Mouse (Mus musculus) embryonic facial prominence, embryonic 10.5 days (tissue): Measurements from ENCODE around the gene Crtc1. TPM values are rescaled to one million over a fixed set of nuclear protein-coding genes. Genes with fewer than 3 reads are reported as not detected.

Source experiments
- DNase-seq: peaks from one replicate; pipeline ENCODE4 v3.0.0-alpha.2; 2017; ENCODE audit warnings: low spot score
- H3K27ac ChIP-seq: fragments of 300-500 bp; sonication (generic); replicated peaks from 2 replicates; pipeline ENCODE4 v1.5.1; 2016; ENCODE audit warnings: mild to moderate bottlenecking
- H3K27me3 ChIP-seq: fragments of 300-500 bp; sonication (generic); replicated peaks from 2 replicates; pipeline ENCODE4 v1.6.1; 2016; ENCODE audit warnings: low read depth, mild to moderate bottlenecking; ENCODE audit not compliant: poor library complexity, severe bottlenecking
- H3K36me3 ChIP-seq: fragments of 300-500 bp; sonication (generic); replicated peaks from 2 replicates; pipeline ENCODE4 v1.6.1; 2016; ENCODE audit warnings: mild to moderate bottlenecking, moderate library complexity
- H3K4me1 ChIP-seq: fragments of 300-500 bp; sonication (generic); 2 replicates; pipeline ENCODE4 v1.6.1; 2016
- H3K4me3 ChIP-seq: fragments of 300-500 bp; sonication (generic); 2 replicates; pipeline ENCODE4 v1.5.1; 2016; ENCODE audit warnings: mild to moderate bottlenecking, moderate library complexity
- H3K9me3 ChIP-seq: fragments of 300-500 bp; sonication (generic); 2 replicates; pipeline ENCODE4 v1.6.1; 2016; ENCODE audit warnings: mild to moderate bottlenecking
- WGBS: fragments of 180-500 bp; shearing (Covaris S2); methylation state at CpG from one replicate; pipeline ENCODE4 v1.1.7; 2016; 5-methylcytosine and 5-hydroxymethylcytosine counted together
- polyA plus RNA-seq: library from polyadenylated mRNA; unstranded; fragments of >200 nt; fragmentation: Nextera tagmentation; extraction: Ambion mirVana; gene quantifications from 2 replicates; pipeline ENCODE4 v1.2.1, GENCODE M21; 2016

The Crtc1 gene
- polyA plus RNA-seq, 1 experiment from 2014 or later: 20.6 TPM

GRCm38 (mm10) chr8:70460199-70460598 lies 20.8 kb upstream of the Crtc1 start:
- Histone ChIP-seq H3K9me3 (no peaks in the 10 kb centered on the region), H3K36me3 (peaks cover 16% of the 10 kb centered on the region), H3K4me3 (no peak overlapping the region), H3K4me1 (peaks cover 24% of the 10 kb centered on the region), H3K27me3 (no peaks in the 10 kb centered on the region), H3K27ac (no peak overlapping the region)
- DNase-seq: no peak
- WGBS: 94% methylated on average over 5 of the region's 5 CpGs

- no peak overlapping the region for H3K4me3 ChIP-seq
- 87% methylated on average over 2 of the region's 2 CpGs for whole genome bisulfite sequencing
Measured at GRCm38 (mm10) chr8:70459636-70460035, 20.3 kb upstream of the Crtc1 start.

GRCm38 (mm10) chr8:70458462-70458861 lies 19.1 kb upstream of the Crtc1 start:
- DNase-seq: no peak
- Histone ChIP-seq H3K4me1 (peaks cover 16% of the 10 kb centered on the region), H3K4me3 (no peak overlapping the region), H3K27me3 (peaks cover 9% of the 10 kb centered on the region), H3K9me3 (no peaks in the 10 kb centered on the region), H3K36me3 (peaks cover 13% of the 10 kb centered on the region), H3K27ac (no peak overlapping the region)
- 86% methylated on average over 3 of the region's 3 CpGs for WGBS

More at GRCm38 (mm10) chr8:70459636-70460035, 20.3 kb upstream of the Crtc1 start:
- Histone ChIP-seq H3K27me3 (no peaks in the 10 kb centered on the region), H3K4me1 (peaks cover 24% of the 10 kb centered on the region), H3K36me3 (peaks cover 16% of the 10 kb centered on the region), H3K9me3 (no peaks in the 10 kb centered on the region), H3K27ac (no peak overlapping the region)
- no peak for DNase-seq

- H3K27ac ChIP-seq: no peak overlapping the region
- no peaks in the 10 kb centered on the region for H3K9me3 ChIP-seq
- peaks cover 17% of the 10 kb centered on the region for H3K36me3 ChIP-seq
- 87% methylated on average over 6 of the region's 6 CpGs for WGBS
- peaks cover 15% of the 10 kb centered on the region for H3K27me3 ChIP-seq
- peaks cover 18% of the 10 kb centered on the region for H3K4me1 ChIP-seq
- H3K4me3 ChIP-seq: no peak overlapping the region
- no peak for DNase-seq
Measured at GRCm38 (mm10) chr8:70457882-70458281, 18.5 kb upstream of the Crtc1 start.

- no peaks in the 10 kb centered on the region for H3K9me3 ChIP-seq
- H3K4me1 ChIP-seq: peaks cover 24% of the 10 kb centered on the region
- peaks cover 24% of the 10 kb centered on the region for H3K27me3 ChIP-seq
- WGBS: 96% methylated on average over 1 of the region's 1 CpGs
- H3K4me3 ChIP-seq: no peak overlapping the region
- H3K36me3 ChIP-seq: peaks cover 26% of the 10 kb centered on the region
- no peak for DNase-seq
- H3K27ac ChIP-seq: no peak overlapping the region
Measured at GRCm38 (mm10) chr8:70456996-70457395, 17.6 kb upstream of the Crtc1 start.

- peaks cover 41% of the 10 kb centered on the region for H3K36me3 ChIP-seq
- H3K4me3 ChIP-seq: no peak overlapping the region
- WGBS: 89% methylated on average over 5 of the region's 5 CpGs
- H3K27me3 ChIP-seq: peaks cover 39% of the 10 kb centered on the region
- no peak overlapping the region for H3K27ac ChIP-seq
- no peak for DNase-seq
- no peaks in the 10 kb centered on the region for H3K9me3 ChIP-seq
- peaks cover 41% of the 10 kb centered on the region for H3K4me1 ChIP-seq
Measured at GRCm38 (mm10) chr8:70453852-70454251, 14.5 kb upstream of the Crtc1 start.

- no peak overlapping the region for H3K4me3 ChIP-seq
- no peak overlapping the region for H3K27ac ChIP-seq
- H3K9me3 ChIP-seq: no peaks in the 10 kb centered on the region
- no peak for DNase-seq
- peaks cover 39% of the 10 kb centered on the region for H3K27me3 ChIP-seq
- H3K4me1 ChIP-seq: peaks cover 52% of the 10 kb centered on the region
- 62% methylated on average over 52 of the region's 52 CpGs for WGBS
- H3K36me3 ChIP-seq: peaks cover 41% of the 10 kb centered on the region
Measured at GRCm38 (mm10) chr8:70452196-70452966, 13.0 kb upstream of the Crtc1 start.

- Histone ChIP-seq H3K27ac (no peak overlapping the region), H3K36me3 (peaks cover 36% of the 10 kb centered on the region), H3K4me3 (no peak overlapping the region), H3K27me3 (peaks cover 23% of the 10 kb centered on the region), H3K4me1 (peaks cover 39% of the 10 kb centered on the region), H3K9me3 (no peaks in the 10 kb centered on the region)
- DNase-seq: no peak
- 73% methylated on average over 19 of the region's 19 CpGs for WGBS
Measured at GRCm38 (mm10) chr8:70447639-70448420, 8.5 kb upstream of the Crtc1 start.

- Histone ChIP-seq H3K9me3 (no peaks in the 10 kb centered on the region), H3K4me3 (no peak overlapping the region), H3K27me3 (peaks cover 5% of the 10 kb centered on the region; the same call in 1 of the 2 replicates), H3K27ac (no peak overlapping the region), H3K36me3 (peaks cover 18% of the 10 kb centered on the region), H3K4me1 (peaks cover 32% of the 10 kb centered on the region)
- no peak for DNase-seq
- 71% methylated on average over 1 of the region's 1 CpGs for WGBS
Measured at GRCm38 (mm10) chr8:70445988-70446387, 6.6 kb upstream of the Crtc1 start.

- Histone ChIP-seq H3K9me3 (no peaks in the 10 kb centered on the region), H3K27ac (no peak overlapping the region), H3K27me3 (no peaks in the 10 kb centered on the region), H3K4me3 (no peak overlapping the region), H3K4me1 (peaks cover 21% of the 10 kb centered on the region), H3K36me3 (no peaks in the 10 kb centered on the region)
- no peak for DNase-seq
- WGBS: 81% methylated on average over 4 of the region's 4 CpGs
Measured at GRCm38 (mm10) chr8:70443326-70443725, 3.9 kb upstream of the Crtc1 start.

GRCm38 (mm10) chr8:70441565-70441964 lies 2.2 kb upstream of the Crtc1 start:
- 71% methylated on average over 3 of the region's 3 CpGs for WGBS
- Histone ChIP-seq H3K9me3 (no peaks in the 10 kb centered on the region), H3K27ac (no peak overlapping the region), H3K4me1 (peaks cover 19% of the 10 kb centered on the region), H3K27me3 (no peaks in the 10 kb centered on the region), H3K4me3 (no peak overlapping the region), H3K36me3 (no peaks in the 10 kb centered on the region)
- DNase-seq: no peak

- no peaks in the 10 kb centered on the region for H3K36me3 ChIP-seq
- H3K4me1 ChIP-seq: peaks cover 19% of the 10 kb centered on the region
- peak overlapping the region; percentile 91 for H3K27ac ChIP-seq
- peak overlapping the region; percentile 80 for H3K4me3 ChIP-seq
- no peaks in the 10 kb centered on the region for H3K9me3 ChIP-seq
- DNase-seq: no peak
- WGBS: 52% methylated on average over 3 of the region's 3 CpGs
- no peaks in the 10 kb centered on the region for H3K27me3 ChIP-seq
Measured at GRCm38 (mm10) chr8:70440246-70440645, 867 bp upstream of the Crtc1 start.

GRCm38 (mm10) chr8:70439848-70440179 lies 435 bp upstream of the Crtc1 start:
- WGBS: 12% methylated on average over 7 of the region's 7 CpGs
- Histone ChIP-seq H3K27ac (peak overlapping the region; percentile 91), H3K9me3 (no peaks in the 10 kb centered on the region), H3K4me3 (peak overlapping the region; percentile 80), H3K36me3 (no peaks in the 10 kb centered on the region), H3K27me3 (no peaks in the 10 kb centered on the region), H3K4me1 (peaks cover 19% of the 10 kb centered on the region)
- no peak for DNase-seq
